Mouse (Mus musculus): ENCODE results near the gene Hist1h1a.

GRCm38 (mm10) chr13:23756790-23757189 lies 6.7 kb upstream of the Hist1h1a start, which contains the start of gene Hist1h4b:
- TF ChIP-seq TAL1 (IDR thresholded peaks at IDR 0.05; ENCODE audit: low read length): no peak
- no peak for TF ChIP-seq GATA1 (IDR thresholded peaks at IDR 0.05; ENCODE audit: low read length)

All from erythroblast, embryonic 14.5 days (primary cell).